Comparison of ENCODE assay signal across 10 mouse cellular contexts in genomic region chr19:42440089-42440488, GRCm38 (mm10). TPM values are rescaled to one million over a fixed set of nuclear protein-coding genes. Genes with fewer than 3 reads are reported as not detected.
DNase-seq lines count a peak whose midpoint lies in the region; ATAC-seq and TF ChIP-seq lines count a peak whose summit lies in the region.
"Had no signal": no experiment of that assay in that cellular context is flagged by ENCODE, and none has a peak within 500 bp of the region (broad histone marks: within the 10 kb centered on the region; RNA-seq: fewer than 3 reads in every experiment).

No protein-coding gene starts in this region.

- ATAC-seq in frontal cortex, adult (ENCODE audit: low TSS enrichment) = peak; percentile 77
- ATAC-seq in limb, embryonic 11.5 days (ENCODE audit: insufficient number of reproducible peaks, low FRiP score, low TSS enrichment, low read depth) = no peak

- peaks cover 5% of the 10 kb centered on the region for H3K27me3 ChIP-seq in limb, embryonic 11.5 days (ENCODE audit: control insufficient read depth, insufficient read depth, low read length)
- peaks cover 12% of the 10 kb centered on the region for H3K27me3 ChIP-seq in limb, embryonic 10.5 days (ENCODE audit: low read depth, poor library complexity, severe bottlenecking)
- H3K27me3 ChIP-seq in ES-Bruce4 (ENCODE audit: control insufficient read depth, insufficient read depth, low read length, poor library complexity, severe bottlenecking) = no peaks in the 10 kb centered on the region

- no peak for TF ChIP-seq POLR2A in ES-Bruce4 (IDR thresholded peaks at IDR 0.05; ENCODE audit: insufficient read depth, low read length)

- no peak overlapping the region for H3K4me2 ChIP-seq in limb, embryonic 11.5 days (ENCODE audit: low read depth, severe bottlenecking)

- peaks cover 8% of the 10 kb centered on the region; the same call in 1 of the 2 replicates for H3K4me1 ChIP-seq in limb, embryonic 11.5 days (ENCODE audit: control insufficient read depth, insufficient read depth, low read length)
- H3K4me1 ChIP-seq in limb, embryonic 10.5 days = peaks cover 16% of the 10 kb centered on the region
- H3K4me1 ChIP-seq in ES-Bruce4 (ENCODE audit: control insufficient read depth, insufficient read depth, low read length) = no peaks in the 10 kb centered on the region

- TF ChIP-seq EP300 in ES-Bruce4 (IDR thresholded peaks at IDR 0.05; ENCODE audit: insufficient read depth, low read depth, low read length) = no peak

- H3K9me3 ChIP-seq in limb, embryonic 11.5 days (ENCODE audit: control insufficient read depth, low read length) = no peaks in the 10 kb centered on the region
- no peaks in the 10 kb centered on the region for H3K9me3 ChIP-seq in limb, embryonic 10.5 days (replicated peaks)
- no peaks in the 10 kb centered on the region for H3K9me3 ChIP-seq in ES-Bruce4 (replicated peaks; ENCODE audit: control insufficient read depth, insufficient read depth, low read length, poor library complexity, severe bottlenecking)

- no peak overlapping the region for H3K9ac ChIP-seq in limb, embryonic 11.5 days (ENCODE audit: low read length)
- no peak overlapping the region for H3K9ac ChIP-seq in ES-Bruce4 (ENCODE audit: low read depth, poor library complexity, severe bottlenecking)

- H3K36me3 ChIP-seq in limb, embryonic 11.5 days (ENCODE audit: control insufficient read depth, insufficient read depth, low read length) = no peaks in the 10 kb centered on the region
- H3K36me3 ChIP-seq in limb, embryonic 10.5 days = no peaks in the 10 kb centered on the region
- no peaks in the 10 kb centered on the region for H3K36me3 ChIP-seq in ES-Bruce4 (ENCODE audit: control insufficient read depth, insufficient read depth, low read length, poor library complexity, severe bottlenecking)

- no peak for DNase-seq in frontal cortex, postnatal 10 days (ENCODE audit: low spot score in 2 of 2)
- DNase-seq in limb, embryonic 11.5 days (ENCODE audit: low spot score) = peak; percentile 29
- DNase-seq in limb, embryonic 10.5 days (ENCODE audit: low spot score) = no peak
- DNase-seq in embryo, embryonic 11 days = peak; percentile 48
- DNase-seq in urinary bladder, postnatal 36 days (ENCODE audit: low spot score in 2 of 2) = no peak
- no peak for DNase-seq in cerebellum, adult 8-10 months
- DNase-seq: cerebellum, adult 9-10 months; gastrocnemius, postnatal 36 days had no signal

- 30% methylated on average over 3 of the region's 3 CpGs for WGBS in limb, embryonic 11.5 days
- 30% methylated on average over 3 of the region's 3 CpGs for WGBS in limb, embryonic 10.5 days

- no peak overlapping the region for H3K27ac ChIP-seq in limb, embryonic 11.5 days (replicated peaks; ENCODE audit: low read depth, low read length)
- no peak overlapping the region for H3K27ac ChIP-seq in limb, embryonic 10.5 days
- no peak overlapping the region for H3K27ac ChIP-seq in ES-Bruce4 (ENCODE audit: insufficient read depth, low read length)

- peak; percentile 10 for TF ChIP-seq CTCF in ES-Bruce4 (IDR thresholded peaks at IDR 0.05; ENCODE audit: low read depth, low read length)

- no peak overlapping the region for H3K4me3 ChIP-seq in limb, embryonic 11.5 days (ENCODE audit: low read depth, low read length)
- no peak overlapping the region for H3K4me3 ChIP-seq in limb, embryonic 10.5 days
- H3K4me3 ChIP-seq in ES-Bruce4 (ENCODE audit: low read depth, low read length) = no peak overlapping the region

RNA-seq across cellular contexts. Expression of gene Crtac1, which starts 8.5 kb away (rescaled TPM):
- polyA plus RNA-seq in limb, embryonic 11.5 days (2014; fragmentation: Nextera tagmentation; extraction: Ambion mirVana) = 1.2 and 1.7 TPM in 2 replicates
- polyA plus RNA-seq in limb, embryonic 10.5 days (2016; fragmentation: Nextera tagmentation; extraction: Ambion mirVana) = 1.0 and 1.2 TPM in 2 replicates
- polyA plus RNA-seq in ES-Bruce4 (2011; ENCODE audit: insufficient read depth, insufficient read length, low read depth, missing spikeins) = 10.3 and 12.7 TPM in 2 replicates

Comparison
In these comparisons a context has a peak if more than half of its experiments do, and no peak if none do; other contexts are left out.
1. DNase-seq: peak in limb, embryonic 11.5 days (single experiment) and embryo, embryonic 11 days (single experiment); none in frontal cortex, postnatal 10 days (0 of 2), limb, embryonic 10.5 days (single experiment), urinary bladder, postnatal 36 days (0 of 2) and cerebellum, adult 8-10 months (single experiment).